Mouse (Mus musculus): ENCODE measurements around the gene 4933407L21Rik.

DNA sequence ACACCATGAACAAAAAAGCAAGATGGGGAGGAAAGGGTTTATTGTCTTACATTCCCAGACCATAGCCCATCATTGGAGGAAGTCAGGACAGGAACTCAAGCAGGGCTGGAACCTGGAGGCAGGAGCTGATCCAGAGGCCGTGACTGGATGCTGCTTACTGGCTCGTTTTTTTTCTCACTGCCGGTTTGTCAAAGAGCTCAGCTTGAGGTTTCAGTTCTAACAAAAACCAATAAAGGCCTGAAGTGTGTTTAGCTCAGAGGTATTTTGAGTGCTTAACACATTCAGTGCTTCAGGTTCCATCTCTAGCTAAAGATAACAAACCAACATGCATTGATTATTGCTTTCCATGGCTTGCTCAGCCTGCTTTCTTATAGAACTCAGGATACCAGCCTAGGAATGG, 44.1 kb downstream of the 4933407L21Rik start:
- TF ChIP-seq CTCF (IDR thresholded peaks at IDR 0.05) (no peak), POLR2A (IDR thresholded peaks at IDR 0.05; ENCODE audit: insufficient read depth, low read depth, low read length) (no peak), EP300 (IDR thresholded peaks at IDR 0.05; ENCODE audit: insufficient read depth, low read depth, low read length) (no peak)

Data from heart, adult 2 months (tissue).